Mouse (Mus musculus) layer of hippocampus, adult 9-10 months (tissue): Measurements from ENCODE around the gene C1qtnf4.
A peak's percentile ranks its signal among the peaks of the same experiment; 100 is the strongest.

Experiments
- DNase-seq: peaks from one replicate; pipeline ENCODE4 v3.0.0; 2022; ENCODE audit warnings: low spot score

The C1qtnf4 gene

DNA sequence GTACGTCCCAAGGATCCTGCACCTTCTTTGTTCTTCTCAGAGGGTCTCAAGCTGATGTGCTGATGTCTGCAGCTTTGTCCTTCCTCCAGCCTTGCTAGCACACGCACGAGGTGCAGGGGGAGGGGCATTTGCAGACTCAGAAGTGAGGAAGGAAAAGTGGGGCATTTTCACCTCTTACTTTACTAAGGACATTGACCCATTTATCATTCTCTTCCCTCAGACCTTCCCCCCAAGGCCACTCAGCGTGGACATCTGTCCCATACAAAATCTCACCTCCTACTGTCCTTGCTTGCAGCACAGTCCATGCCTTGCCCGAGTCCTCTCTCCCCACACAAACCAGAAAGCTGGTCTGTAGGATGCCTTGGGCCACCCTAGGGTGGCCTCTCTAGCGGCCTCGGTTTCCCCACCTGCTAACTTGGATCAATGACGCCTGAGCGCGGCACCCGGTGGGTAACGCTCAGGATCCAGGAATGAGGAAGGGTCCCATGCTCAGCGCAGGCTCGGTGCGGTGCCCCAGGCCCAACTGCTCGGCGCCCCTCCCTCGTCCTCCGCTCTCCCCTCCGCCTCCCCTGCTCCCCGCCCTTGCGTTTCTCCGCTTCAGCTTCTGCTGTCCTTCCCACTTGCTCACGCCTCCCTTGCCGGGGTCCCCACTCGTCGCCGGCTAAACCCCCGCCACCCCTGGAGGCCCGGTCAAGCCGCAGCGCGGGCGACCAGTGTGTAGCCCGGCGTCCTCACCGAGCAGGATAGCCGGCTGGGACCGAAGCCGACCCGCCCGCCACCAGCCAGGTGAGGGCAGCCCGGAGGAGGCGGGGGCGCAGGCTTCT is at the start of gene C1qtnf4:
TSS of gene C1qtnf4 (plus strand) at position 643 of the 824 bp plus-strand sequence.
- no peak for DNase-seq

DNA sequence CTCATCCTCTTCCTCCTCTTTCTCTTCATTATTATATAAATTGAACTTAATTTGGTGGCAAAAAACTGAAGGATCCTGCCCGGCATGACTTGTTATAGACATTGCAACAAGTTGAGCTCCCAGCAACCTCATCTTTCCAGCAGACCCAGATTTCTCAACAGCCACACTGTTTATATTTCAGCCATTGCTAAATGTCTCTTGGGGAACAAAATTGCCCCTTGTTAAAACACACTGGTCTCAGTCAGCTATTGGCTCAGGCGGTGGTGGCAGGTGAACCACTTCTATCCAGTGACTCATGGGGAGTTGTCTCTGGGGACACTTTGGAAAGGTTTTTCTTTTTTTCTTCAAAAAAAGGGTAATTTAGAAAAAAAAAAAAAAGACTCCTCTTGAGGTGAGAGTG is 47.0 kb upstream of the C1qtnf4 start:
- DNase-seq, result no peak

DNA sequence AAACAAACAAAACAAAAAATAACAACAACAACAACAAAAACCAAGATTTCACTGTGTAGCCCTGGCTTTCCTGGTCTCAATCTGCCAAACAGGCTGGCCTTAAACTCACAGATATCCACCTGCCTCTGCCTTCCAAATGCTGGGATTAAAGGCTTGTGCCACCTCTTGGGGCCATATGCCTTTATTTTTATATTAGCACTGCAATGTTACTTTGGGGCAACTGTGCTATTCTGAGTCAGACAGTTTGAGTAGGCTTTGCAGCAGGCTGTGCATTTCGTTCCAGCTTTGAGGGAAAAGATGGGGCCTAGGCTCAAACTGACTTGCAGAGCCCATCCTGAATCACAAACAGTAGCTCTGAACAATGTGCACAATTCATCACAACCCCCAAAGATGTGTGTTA is 42.0 kb upstream of the C1qtnf4 start:
- peak; percentile 36 for DNase-seq

DNA sequence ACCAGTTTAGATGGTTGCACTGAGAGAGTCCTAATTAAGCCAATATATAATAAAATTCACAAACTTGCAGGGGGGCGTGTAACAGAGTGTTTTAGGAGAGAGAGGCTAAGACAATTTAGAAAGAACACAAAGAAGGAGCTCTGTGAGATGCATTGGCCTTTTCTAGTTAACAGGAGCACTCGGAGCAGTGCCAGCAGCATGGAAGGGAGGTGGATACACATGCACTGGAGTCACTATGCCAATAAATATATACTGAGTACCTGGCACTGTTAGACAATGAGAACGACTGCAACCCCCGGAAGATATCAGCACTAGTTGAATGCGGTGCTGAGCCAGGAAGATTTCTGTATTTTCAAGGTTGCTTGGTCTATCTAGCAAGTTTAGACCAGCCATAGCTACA is 41.4 kb upstream of the C1qtnf4 start:
- DNase-seq, result no peak

DNA sequence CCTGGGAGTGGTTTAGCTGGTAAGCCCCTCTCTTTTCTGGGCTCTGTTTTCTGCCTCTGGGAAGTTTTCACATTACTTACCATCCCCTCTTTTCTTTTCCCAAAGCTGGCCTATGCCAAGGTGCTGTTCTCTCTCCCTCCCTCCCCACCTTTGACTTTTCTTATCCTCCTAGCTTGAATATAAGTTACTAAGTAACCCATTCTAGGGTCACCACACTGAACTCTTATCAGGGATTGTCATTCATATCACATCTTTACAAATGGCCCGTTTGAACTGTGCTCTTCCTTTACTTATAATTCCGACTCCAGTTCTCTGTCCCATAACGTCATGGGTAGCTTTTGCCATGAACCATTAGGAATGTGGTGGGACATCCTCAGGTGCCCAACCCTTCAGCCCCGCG is 40.4 kb upstream of the C1qtnf4 start:
- no peak for DNase-seq

DNA sequence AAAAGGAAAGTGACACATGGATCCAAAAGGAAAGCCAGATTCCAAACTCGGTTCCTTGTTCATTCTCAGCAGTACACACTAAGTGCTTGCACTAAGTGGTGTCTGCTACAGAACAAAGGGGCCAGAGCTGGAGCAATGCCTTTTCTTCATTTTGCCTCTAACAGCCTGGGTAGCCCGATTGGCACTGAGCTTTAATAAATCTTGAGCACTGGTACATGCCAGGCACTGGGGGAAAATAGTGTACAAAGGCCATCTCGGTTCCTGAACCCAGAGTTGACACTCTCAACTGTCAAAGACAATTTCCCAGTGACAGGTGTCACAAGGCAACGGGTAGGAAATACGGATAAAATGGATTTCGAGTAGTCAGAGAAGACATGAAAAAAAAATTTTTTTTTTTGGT is 39.5 kb upstream of the C1qtnf4 start:
- no peak for DNase-seq

DNA sequence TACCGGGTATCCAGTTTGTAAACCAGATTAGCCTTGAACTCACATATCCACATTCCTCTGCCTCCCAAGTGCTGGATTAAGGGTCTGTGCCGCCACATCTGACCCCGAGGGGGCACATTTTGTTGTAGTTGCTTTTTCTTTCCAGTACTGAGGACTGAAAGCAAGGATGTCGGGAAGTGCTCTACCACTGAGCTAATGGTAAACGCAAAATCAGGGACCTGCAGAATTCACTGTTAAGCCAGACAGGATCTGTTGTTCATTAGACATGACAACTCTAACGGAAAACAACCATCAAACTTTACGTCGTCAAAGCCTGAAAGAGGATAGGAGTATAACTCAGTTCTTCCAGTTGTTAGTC is 39.1 kb upstream of the C1qtnf4 start:
- DNase-seq, result no peak

DNA sequence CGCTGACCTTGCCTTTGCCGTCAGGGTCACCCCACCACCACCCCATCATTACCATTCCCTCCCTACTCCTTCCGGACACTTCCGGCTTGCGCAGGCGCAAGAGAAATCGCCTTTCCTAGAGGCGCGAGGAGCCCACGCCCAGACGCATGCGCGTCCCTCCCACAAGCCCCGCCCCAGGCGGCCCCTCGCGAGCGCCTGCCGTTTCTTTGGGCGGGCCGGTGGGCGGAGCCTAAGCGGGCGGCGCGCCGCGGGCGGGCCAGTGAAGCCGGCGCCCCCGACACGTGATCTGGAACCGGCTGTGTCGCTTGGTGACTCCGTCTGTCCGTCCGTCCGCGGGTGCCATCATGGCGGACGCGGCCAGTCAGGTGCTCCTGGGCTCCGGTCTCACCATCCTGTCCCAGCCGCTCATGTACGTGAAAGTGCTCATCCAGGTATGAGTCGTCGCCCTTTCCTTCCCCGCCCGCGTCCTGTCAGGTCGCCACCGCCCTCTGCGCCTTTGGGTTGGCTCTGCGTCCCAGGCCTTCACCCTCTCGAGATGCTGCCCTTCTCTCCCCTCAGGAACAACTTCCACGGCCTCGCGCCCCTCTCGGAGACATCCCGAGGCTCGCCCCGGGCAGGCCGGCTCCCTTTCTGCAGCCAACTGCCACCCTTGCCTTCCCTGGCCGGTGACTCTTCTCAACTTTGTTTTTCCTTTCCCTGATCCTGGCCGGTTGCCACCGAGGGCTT is 38.5 kb upstream of the C1qtnf4 start, which contains the start of gene Mtch2:
TSS of gene Mtch2 (plus strand) at position 201 of the 726 bp plus-strand sequence.
- peak; percentile 84 for DNase-seq

DNA sequence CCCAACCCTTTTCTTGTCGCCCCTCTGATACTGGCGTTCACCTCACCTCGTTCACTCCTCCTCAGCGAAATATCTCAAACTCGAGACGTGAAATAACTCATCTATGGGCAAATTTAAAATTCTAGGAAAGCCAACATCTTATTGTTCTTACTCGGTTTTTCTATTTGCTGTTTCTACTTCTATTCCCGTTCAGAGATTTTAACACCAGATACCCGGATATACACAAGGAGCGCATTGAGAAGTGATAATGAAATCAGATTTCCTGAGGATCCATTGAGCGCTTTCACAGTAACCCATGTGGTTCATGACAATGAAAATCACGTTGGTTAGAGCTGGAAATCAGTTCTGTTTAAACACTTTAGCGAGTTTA is 38.0 kb upstream of the C1qtnf4 start:
- DNase-seq, result no peak

DNA sequence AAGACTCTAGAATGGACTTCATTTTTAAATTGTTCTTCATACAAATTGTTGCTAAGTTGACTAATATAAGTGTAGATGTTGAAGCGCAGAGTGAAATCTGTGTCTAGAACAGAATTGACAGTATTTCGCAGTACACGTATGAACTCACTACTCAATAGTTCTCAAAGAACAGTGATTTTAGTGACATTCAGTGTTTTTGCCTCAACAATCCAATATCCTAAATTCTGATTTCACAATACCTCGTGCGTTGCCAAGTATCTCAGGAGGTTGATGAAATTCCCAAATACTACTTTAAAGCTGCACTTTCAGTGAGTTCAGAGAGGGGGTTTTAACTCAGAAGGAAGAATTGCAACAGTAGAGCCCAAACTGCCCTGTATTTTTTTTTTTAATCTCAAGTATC is 37.3 kb upstream of the C1qtnf4 start:
- no peak for DNase-seq

DNA sequence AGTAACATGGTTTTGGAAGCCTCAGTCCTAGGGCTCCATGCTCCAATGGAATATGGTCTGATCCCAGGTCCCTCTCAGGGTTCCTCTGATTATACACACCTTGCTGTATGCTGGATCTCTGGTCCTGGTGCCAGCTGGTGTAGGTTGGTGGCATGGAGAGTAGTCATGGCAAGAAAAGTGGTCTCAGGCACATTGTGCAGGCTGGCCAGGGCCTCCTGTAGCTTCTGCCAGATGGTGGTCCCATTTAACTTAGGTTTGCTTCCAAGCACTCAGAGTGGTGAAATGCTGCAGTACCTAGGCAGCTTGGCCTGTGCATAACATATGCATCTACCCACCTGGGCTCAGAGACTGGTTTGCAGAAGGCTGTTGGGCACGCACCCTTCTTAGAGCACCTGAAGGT is 35.3 kb upstream of the C1qtnf4 start:
- no peak for DNase-seq

DNA sequence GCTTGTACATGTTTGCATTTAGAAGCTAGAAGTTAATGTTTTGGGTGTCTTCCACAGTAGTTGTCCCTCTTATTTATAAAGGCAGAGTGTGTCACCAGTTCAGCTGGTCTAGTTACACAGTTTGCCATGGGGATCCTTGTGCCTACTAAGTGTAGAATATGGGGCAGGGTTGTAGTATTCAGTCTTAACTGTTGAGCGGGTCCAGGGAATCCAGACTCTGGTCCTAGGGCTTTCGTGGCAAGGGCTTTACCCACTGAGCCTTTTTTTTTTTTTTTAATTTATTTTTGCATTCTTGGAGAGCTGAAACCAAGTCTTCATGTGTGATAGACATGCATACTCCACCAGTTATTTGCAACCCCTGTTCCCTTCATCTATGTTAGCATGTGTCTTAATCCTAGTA is 24.2 kb upstream of the C1qtnf4 start:
- DNase-seq, result no peak

DNA sequence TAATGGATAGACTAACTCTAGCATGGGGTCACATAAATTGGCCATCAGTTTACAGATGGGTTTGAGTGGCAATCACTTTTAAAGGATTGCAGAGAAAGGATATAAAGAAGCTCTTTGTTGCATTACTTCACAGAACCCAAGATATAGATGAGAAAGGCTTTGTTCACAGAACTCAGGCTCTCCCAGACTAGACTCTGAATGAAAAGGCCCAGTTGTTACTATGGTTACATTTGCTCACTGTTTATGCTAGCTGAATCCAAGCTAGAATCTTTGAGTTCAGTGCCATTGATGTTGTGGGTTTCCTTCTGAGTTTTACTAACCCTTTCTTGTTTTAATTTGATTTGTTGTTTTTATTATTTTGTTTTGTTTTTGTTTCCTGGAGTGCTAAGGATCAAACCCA is 21.5 kb upstream of the C1qtnf4 start:
- DNase-seq, result no peak

DNA sequence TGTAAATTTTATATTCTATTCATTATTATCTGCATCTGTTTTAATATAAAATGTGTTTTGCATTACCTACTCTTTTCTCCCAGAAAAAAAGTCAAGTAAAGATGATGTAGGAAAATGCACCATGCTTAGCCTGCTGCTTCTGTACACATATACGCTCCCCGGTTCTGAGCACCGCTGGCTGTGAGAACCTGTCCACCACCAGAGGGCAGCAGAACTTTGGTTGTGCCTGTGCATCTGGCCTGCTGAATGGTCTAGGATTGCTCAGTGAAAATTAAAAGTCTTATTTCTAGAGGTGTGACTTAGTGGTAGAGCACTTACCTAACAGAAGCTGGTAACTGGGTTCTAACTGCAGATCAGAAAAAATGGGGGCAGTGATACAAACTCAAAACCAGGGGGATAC is 19.1 kb upstream of the C1qtnf4 start:
- peak; percentile 85 for DNase-seq

DNA sequence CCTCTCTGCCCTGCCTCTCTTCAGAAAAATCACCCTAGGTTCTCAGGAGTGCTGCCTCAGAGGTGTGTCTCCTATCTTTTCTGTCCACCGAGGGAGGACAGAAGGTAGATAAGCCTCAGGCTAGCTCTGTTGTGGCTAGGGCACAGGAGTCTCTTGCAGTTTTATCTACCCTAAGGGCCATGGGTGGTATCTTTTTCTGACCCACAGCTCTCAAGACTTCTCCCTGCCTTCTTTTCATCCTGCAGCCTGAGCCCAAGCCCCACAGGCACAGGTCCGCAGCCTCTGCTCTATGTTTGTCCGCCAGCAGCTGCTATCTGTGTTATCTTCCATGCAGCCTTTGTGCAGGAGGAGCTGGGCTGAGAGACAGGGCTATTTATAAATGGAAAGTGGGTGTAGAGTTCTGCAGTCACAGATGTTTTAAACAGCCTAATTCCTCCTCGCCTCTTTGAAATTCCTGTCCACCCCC is 15.5 kb upstream of the C1qtnf4 start:
- no peak for DNase-seq

DNA sequence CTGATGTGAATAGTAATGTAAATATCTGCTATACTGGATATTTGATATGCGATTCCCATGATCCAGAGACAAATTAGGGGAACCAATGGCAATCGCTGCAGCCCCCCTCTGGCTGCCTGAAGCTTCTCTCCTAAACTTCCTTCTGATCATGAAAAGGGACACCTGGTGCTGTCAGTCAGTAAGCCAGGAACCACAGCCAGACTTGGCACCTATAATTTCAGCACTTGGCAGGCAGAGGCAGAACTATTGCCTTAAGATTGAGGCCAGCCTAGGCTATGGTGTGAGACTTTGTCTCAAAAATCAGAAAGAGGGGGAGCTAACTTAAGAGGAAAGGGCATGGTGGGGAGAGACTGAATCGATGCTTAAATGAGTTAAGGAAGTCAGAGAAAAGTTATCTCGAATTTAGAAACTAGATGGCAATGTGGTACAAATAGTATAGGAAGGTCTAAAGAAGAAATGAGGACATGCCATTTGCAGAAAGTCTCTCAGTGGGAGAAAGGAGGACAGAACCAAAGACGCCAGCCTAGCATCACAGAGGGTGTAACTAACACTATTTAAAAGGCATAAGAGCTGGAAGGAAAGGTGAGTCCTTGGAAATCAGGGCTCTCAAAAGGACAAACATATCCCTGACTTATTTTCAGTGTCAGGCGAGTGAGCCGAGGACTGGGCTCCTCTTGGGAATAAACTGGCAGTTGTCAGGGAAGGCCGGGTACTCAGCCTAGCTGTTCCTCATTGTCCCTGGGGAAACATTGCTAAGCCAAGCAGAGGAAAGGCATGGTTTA is 14.3 kb upstream of the C1qtnf4 start:
- DNase-seq, result no peak

DNA sequence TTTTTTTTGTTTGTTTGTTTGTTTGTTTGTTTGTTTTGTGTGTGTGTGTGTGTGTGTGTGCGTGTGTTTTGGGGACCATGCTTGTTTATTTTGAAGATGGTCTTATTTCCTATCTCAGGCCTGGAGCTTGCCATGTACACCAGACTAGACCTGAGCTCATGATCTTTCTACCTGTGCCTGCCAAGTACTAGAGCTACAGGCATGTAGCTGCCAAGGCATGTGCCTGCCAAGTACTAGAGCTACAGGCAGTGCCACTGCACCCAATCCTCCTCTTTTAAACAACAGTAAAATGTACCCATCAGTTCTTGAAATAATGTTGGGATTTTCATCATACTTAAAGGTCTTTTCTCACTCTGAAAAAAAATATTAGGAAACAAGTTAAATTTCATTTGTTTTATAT is 11.6 kb upstream of the C1qtnf4 start:
- DNase-seq, result no peak

DNA sequence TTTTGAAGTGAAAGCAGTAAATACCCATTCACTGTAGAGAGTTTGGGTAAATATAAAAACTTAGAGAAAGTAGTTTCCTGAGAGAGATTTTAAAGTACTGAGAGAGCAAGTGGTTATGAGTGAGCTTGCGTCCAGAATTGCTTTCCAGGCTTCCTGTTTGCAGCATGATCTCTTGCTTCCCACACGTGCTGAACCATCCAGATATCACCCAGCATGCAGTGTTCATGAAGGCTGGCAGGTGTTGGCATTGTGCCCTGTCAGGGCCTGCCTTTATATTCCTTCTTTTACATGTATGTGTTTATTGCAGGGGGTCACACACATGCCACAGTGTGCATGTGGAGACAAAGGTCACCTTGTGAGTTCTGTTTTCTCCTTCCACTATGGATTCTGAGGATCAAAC is 10.4 kb upstream of the C1qtnf4 start:
- no peak for DNase-seq

DNA sequence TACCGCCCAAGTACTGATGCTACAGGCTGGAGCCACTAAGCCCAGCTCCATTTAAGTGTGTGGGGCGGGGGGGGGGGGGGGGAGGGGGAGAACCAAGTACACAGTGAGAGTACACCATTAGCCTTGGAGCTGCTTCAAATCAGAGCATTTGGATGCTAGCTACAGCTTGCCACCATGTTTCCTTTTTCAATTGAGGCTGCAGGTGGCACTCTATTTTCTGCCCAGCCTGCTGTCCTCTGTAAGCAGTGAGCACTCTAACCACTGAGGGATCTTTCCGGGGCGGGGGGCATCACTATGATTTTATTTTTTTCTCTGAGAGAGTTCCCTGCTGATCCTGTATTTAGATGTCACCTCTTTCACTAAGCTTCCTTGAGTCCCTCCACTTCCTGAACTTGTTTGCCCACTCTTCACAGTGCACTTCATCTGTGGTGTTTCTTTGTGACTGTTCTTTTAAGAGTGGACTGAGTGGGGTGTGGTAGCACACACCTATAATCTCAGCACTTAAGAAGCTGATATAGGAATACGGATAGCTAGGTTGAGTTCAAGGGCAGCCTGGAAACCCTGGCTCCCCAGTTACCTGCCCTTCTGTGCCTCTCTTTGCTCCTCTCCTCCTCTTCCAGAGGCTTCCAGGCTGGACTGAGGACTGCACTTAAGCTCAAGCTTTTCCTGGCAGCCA is 7.9 kb upstream of the C1qtnf4 start:
- DNase-seq, result no peak

DNA sequence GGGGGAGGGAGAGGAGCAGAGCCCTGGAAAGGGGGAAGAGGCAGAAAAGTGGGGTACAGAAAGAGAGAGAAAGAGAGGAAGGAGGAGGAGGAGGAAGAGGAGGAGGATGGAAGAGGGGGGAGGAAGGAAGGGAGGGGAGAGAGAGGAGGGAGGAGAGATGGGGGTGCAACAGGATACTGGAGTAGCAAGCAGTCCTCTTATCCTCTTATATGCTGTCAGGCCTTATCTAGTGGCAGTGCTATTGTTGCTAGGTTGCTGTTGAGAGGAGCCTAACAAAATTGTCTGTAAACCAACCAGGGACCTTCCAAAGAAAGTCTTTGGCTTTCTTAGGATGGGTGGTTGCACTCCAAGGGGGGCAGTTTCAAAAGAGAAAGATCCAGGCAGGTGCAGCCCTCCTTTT is 6.2 kb upstream of the C1qtnf4 start:
- DNase-seq, result no peak

DNA sequence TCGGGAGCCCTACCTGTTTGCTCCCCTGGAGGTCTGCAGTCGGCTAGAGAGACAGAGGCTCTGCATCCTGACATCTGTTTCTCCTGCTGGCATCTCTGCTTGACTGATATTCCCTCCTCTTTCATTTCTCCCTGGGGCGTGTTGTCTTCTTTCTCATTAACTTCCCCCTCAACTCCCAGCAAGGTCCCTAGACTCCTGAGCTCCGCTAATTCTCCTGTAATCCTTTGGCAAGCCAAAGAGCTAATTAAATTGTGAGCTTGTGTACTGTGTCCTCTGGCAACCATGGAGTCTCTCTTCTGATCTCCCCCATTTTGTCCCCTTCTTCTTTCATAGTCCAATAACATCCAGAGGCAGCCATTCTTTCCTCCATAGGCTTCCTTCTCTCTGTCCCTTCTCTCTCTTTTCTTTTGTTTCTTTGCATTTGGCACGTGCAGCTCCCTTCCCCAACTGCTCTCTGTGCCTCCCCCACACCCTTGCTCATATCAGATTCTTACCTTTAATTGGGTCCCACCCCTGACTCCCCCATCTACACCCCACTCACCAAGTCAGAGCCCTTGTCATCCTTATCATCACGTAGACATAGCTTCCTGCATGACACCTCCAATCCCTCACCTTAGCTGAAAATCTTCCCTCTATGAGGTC is 5.4 kb upstream of the C1qtnf4 start:
- DNase-seq, result no peak

DNA sequence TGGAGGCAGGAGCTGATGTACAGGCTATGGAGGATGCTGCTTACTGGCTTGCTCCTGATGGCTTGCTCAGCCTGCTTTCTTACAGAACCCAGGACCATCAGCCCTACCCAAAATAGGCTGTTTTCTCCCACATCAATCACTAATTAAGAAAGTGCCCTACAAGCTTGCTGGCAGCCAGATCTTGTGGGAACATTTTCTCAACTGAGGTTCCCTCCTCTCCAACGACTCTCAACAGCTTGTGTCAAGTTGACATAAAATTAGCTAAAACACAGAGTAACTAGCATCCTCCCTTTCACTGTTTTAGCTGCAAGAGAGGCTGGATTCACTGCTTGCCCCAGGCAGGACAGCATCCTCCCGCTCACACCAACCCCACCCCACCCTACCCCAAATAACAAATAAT is 3.8 kb upstream of the C1qtnf4 start:
- DNase-seq, result no peak
